Mouse (Mus musculus) left cerebral cortex, adult 9 months (tissue): ENCODE data around the gene Brf1.

Source experiments
- DNase-seq, 2 experiments: peaks; one replicate each; pipeline ENCODE4 v3.0.0; 2022; ENCODE audit warnings: low spot score in 2 of 2

The Brf1 gene

DNA sequence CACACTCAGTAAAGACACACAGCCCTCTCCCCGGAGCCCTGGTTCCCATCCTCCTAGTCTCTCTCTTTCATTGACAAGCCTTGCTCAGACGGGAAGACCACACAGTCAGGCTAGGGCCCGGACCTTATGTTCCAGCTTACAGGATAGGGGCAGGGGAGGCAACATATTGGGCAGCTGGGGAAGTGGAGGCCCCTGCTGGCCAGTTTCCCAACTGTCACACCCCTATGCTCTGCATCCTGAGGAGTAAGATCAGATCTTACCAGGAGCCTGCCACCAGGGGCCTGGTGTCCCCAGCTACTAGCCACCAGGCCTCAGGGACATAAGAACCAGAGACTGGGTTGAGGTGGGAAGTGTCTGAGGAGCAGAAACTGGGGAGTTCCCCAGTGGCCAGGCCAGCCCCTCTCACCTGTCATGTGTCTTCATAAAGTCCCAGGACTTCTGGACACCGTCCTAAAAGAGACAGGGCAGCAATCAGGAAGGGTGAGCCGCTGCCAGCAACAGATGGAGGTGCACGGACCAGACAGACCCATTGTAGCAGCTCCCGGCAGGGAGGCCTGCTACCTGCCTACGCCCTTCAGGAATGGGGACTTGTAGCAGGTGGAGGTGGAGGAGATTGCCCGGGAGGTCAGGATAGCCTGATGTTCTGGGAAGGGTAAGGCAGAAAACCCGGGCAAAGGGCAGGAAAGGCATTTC lies 61.5 kb downstream of the Brf1 start:
- no peak for DNase-seq

DNA sequence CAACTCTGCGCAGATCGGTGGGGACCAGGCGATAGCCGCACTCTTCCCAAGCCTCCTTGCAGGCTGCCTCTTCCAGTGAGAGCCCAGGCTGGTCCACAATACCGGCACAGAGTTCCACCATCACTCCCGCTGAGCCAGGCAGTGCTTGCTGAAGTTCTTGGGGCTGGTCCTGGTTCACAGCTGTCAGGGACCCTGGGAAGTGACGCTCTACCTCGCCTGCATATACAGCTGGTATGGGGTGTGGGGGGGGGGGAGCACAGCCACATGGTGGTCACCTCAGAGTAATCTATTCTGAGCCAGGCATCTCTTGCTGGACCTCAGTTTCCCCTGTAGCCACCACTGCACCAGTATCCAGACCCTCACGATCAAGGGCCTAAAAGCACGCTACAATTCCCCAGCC lies 62.1 kb downstream of the Brf1 start:
- DNase-seq = no peak

DNA sequence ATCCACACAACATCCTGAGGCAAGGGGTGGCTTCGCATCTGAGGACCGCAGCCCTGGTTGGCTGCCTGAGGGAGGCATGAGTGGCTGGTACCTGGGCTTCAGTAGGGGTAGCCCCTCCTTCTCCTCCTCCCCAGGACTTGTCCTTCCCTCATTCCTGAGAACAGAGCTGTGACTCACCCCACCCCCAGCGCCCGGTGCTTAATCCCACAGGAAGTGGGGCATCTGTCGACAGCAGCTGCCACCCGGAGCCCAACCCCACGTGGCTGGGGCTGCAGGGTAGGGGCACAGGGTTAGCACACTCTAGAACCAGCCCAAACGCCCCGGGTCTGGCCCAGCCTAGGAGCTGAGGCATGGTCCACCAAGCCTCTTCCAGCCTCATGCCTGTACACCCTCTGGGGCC lies 62.6 kb downstream of the Brf1 start:
- DNase-seq = no peak

DNA sequence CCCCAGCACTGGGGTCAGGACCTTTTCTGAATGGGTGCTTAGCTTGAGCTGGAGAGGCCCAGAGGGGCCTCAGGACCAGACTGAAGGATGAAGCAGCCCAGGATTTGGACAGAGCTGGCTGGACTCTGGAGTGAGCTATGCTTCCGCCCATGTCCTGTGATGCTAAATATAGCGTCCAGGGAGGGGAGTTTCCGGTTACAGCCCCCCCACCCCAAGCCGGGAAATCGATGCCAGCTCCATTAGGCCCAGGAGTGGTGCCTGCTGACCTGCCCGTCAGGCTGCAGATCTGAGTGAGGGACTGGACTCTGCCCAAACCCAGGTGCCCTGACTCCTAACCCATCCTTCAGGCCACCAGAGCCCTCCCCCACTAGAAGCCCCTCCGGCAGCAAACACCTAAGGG lies 67.9 kb downstream of the Brf1 start:
- no peak for DNase-seq

DNA sequence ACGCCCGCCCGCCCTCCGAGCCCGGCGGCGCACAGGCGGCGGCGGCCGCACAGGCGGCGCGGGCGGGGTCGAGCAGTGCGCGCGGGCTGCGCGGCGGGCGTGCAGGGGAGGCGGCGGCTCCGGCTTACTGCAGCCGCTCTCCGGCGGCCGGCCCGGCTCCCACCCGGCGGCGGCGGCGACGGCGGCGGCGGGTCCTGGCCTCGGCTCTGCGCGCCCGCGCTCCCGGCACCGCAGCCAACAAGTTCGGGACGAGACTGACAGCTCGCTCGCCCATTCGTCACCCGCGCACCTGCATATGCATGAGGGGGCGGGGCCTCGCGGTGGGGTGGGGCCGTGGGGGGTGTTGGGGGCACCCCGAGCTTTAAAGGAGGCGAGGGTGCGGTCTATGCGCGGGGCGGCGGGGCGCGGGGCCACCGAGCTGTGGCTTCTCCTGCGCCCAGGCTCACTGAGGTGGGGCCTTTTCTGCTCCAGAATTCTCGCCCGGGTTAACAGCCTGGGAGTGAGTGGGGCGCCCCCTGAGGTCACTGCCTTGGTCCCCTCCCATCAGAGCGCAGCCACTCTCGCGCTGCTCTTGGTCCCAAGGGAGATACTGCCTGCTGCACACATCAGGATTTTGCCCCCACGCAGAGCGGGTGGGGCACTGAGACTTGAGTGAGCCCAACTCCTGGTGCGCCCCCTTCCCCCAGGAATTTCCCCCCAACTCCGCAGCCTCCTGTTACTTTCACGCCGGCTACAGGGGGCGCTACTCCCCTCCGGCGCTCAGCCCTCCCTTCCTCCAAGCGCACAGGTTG lies 70.7 kb downstream of the Brf1 start, which contains the start of gene Jag2:
Gene Jag2 (minus strand): TSS at position 215 of the 791 bp plus-strand sequence.
- peak in 1 of 2 experiments; percentile 76 for DNase-seq

DNA sequence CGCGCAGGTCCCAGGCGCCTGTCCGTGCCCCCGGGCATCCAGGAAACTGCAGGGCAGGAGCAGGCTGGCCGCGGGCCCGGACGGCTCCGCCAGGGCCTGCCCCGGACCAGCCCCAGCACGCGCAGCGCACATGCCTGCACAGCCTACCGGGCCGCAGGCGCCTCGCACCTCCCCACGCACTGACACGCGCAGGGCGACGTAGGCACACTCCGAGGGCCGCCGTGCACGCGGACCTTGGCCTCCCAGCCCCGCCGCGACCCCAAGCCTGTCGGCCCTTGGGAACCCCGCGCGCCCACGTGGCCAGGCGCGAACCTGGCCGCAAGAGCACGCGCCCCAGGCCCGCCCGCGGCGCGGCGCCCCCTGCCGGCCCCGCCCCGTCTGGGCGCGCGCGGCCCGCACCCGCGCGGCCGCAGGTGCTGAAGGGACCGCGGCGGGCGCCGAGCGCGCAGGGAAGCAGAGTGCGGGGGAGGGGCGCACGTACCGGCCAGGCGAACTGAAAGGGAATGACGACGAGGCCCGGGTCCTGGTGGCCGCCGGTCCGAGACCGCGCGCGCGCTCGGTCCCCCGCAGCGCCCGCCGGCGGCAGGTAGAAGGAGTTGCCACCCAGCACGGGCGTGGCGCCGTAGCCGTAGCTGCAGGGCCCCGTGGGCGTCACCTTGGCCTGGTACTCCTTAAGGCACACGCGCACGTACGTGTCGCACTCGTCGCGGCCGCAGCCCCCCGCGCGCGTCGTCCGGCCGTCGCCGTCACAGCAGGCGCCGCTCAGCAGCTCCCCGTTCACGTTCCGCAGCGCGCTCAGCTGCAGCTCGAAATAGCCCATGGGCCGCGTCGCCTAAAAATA lies 71.9 kb downstream of the Brf1 start:
- DNase-seq = peak in 1 of 2 experiments; percentile 68

DNA sequence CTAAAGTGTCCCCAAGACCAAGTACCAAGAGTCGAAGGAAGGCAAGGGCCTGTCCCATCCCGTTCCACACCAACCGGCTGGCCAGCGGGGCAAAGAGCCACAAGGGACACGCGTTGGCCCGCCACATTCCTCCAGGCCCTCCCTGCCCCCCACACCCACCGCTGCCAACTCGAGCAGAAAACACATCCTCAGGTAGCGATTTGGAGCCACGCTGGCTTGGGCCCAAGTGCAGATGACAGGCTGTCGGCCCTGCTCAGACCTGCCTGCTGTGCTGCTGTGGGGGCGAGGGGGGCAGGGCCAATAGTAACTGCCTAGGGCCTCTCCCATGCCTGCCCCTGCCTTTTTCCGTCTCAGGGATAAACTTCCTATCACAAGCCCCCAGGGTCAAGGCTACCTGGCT lies 73.2 kb downstream of the Brf1 start:
- DNase-seq = no peak

DNA sequence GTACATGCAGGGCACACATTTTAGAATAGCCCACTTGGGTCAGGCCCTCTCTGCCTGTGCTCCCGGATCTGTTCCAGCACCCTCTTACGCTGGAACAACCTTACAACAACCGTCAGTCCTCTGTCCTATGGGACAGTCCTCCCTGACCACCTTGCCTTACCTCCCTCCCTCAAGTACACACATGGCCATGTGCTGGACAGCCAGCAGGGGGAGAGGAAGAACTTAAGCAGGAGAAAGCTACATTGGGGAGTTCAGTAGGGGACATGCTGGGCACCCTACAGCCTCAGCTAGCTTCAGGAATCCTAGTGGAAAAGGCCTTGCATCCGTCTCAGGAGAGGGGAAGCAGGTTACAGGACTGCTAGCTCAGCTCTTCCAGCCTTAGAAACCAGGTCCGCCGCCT lies 74.6 kb downstream of the Brf1 start:
- no peak for DNase-seq

DNA sequence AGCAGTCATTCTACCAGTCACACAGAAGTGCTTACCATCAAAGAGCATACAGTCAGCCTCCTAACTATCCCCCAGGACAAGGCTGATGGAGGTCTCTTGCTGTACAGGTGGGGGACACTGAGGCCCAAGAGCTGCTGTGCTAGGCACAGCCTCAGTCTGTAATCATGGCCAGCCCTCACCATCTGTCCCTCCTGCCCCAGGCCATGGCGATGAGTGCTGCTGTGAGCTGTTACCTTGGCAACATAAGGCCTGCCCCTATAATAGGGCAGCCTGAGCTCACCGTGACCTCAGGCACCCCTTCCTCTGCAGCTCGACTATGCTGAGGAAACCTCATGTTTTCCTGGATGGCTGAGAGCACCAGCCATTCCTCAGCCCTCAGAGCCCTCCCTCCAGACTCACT lies 78.0 kb downstream of the Brf1 start:
- DNase-seq = no peak

DNA sequence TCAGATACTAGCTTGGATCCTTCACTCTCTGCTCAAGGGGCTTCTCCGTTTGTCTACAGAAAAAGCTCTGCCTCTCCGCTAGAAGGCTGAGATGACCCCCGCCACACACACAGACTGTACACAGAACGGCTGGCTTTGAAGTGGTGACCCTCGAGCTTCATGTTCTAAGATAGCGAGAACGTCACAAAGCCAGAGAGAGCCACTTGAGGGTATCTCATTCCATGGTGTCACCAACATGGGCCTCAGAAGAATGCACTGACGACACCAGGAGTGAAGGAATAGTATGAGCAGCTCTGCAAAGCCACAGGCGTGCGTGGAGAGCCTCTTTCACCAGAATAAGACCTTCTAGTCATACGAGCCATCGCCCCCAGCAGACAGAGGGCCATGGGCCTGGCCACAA lies 79.0 kb downstream of the Brf1 start:
- DNase-seq = no peak

DNA sequence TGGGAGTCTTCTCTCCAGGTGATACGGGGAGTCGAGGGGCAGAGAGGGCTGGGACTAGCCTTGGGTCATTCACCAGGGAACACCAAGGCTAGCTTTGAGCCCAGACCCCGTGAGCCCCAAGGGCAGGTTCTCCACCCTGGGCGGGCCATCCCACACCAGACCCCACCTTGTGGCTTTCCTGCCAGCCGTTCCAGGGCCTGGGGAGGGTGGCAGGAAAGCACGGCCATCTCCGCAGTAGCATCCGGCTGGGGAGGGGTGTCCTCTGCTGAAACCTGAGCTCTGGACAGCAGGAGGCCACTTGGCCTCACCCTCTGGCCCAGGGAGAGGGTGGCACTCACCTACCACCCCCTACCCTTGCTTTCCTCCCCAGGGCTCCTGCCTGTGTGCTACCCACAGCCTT lies 82.6 kb downstream of the Brf1 start:
- DNase-seq = no peak

DNA sequence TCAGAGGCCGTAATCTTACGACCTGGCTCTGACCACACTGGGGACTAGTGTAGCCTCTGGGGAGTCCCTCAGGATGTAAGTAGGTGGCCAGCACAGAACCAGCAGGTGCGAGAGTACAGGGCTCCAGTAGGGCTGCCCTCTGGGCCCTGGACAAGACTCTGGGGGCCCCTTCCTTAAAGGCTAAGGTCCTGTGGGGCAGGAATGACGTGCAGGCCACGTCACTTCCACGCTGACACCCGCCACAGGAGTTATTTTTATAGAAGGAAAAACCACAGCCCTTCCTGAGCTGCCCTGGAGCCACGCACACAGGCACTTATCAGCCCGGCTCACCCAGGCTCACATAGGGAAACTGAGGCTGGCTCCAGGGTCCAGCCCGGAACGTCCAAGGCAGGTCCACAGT lies 83.0 kb downstream of the Brf1 start:
- DNase-seq = no peak

DNA sequence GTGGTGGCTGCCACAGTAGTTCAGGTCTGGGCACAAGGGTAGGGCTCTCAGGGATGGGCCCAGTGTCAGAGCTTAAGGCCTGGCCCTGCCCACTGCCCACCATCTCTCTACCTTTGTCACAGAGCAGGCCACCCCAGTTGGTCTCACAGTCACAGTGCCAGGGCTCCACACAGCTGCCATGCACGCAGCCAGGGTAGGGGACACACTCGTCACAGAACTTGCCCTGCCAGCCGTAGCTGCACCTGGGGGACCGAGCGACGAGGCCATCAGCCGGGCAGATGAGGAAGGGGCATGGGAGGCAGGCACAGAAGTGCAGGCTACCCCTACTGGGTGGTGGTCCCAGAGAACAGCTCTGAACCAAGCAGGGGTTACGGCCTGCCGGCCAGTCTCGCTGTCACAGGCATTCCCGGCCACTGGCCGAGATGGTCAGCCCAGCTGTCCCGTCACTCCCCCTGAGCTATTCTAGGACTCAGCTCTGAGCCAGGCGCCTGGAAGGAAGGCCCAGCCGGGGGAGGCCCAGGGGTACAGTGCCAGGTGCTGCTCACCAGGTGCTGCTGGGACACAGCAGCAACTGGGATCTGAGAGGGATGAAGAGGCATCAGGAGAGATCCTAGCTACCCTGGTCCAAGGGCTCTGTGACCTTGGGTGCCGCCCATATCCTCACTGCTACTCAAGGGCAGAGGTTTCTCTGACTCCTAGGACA lies 83.7 kb downstream of the Brf1 start:
- DNase-seq = no peak

DNA sequence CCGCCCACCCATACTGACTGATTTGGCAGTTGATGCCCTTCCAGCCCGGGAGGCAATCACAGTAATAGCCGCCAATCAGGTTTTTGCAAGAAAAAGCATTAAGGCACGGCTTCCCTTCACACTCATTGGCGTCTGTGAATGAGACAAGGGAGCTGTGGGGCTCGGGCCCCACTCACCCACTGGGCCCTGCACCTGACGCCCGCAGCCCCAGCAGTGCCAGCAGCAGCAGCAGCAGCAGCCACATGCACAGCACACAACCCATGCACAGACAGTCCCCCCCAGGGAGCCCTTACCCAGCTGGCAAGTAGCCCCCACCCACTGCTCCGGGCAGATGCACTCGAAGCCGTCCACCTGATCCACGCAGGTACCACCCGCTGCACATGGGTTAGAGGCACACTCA lies 84.9 kb downstream of the Brf1 start:
- no peak for DNase-seq

DNA sequence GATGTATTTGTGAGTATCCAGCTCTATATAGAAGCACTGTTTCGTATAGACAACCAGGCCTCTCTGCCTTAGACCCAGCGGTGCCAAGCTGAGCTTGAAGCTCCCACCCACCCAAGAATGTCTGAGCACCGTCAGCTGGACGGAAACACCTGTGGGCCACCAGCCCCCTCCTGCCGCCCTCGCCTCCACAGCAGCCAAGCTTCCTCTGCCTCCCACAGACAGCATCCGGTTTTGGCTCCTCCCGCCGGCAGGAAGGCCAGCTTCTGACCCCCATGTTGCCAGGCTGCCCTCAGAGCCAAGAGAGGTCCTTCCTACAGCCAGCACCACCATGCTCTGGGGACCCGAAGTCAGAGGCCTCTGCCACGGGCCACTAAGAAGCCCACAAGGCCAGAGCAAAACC lies 86.0 kb downstream of the Brf1 start:
- DNase-seq = no peak

DNA sequence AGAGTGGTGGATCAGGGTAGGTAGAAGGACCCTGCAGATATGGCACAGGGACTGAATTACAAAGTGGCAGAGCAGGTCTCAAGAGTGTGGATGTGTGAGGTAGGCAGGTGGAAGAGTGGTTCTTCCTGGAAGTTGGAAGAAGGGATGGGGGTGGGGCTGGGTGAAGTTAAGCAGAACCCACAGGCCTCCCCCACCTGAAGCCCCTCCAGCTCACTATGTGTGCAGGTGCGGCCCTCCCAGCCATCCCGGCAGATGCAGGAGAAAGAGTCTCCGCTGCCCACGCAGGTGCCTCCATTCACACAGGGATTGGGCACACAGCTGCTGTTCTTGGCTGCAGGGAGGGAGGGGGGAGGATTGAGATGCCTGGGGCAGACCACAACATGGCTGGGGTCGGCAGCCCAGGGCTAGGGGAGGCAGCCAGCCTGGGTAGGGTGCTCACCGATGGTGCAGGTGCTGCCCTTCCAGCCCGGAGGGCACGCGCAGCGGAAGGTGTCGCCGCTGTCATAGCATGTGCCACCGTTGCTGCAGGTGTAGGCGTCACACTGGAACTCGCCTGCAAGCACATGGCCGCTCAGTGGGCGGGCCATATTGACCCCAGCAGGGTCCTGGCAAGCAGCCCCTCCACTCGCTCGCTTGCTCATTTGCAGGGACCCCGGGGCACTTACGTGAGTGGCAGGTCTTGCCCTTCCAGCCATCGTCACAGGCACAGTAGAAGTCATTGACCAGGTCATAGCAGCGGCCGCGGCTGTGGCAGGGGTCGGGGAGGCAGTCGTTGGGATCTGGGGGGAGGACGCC lies 87.4 kb downstream of the Brf1 start:
- no peak for DNase-seq

DNA sequence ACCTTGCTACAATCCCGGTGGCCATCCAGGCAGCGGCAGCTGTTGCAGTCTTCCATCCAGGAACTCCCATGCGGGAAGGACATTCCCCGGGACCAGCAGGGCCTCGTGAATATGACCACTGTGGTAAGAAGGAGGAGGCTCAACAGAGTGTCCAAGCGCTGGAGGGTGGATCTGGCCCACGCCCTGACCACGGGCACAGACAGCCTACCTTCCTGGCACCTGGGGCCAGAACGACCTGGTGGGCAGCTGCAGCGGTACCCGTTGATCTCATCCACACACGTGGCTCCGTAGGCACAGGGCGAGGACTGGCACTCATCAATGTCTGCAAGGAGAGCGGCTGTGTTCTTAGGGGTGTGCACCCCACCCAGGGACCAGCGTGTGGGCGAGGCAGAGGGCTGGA lies 88.8 kb downstream of the Brf1 start:
- no peak for DNase-seq
